8 mouse cellular contexts compared by ENCODE assay signal in the genomic region with DNA sequence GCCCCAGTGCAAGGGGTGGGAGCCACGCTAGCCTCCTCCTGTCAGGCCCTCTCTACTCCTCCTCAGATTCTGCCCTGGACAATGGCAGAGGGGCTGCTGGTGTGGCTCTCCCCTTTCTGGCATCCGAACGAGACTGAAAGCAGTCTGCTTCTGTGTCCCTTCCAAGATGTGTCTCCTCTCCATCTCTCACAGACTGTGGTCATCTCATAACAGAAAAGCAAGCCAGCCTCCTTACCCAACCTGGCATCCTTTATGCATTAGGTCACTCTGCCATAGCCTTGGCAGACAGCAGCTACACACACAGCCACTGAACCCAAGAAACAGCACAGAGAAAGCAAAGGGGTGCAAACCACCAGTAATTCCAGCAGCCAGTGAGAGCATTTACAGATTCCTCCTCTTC.
"Had no signal": no experiment of that assay in that cellular context is flagged by ENCODE, and none has a peak within 500 bp of the region (broad histone marks: within the 10 kb centered on the region; RNA-seq: fewer than 3 reads in every experiment).

No protein-coding gene starts in this region.

- H3K27me3 ChIP-seq: limb, embryonic 12.5 days; liver, embryonic 13.5 days; lung, embryonic 15.5 days had no signal

- H3K4me2 ChIP-seq: limb, embryonic 12.5 days; liver, embryonic 13.5 days; lung, embryonic 15.5 days had no signal

- H3K4me1 ChIP-seq: limb, embryonic 12.5 days; liver, embryonic 13.5 days; lung, embryonic 15.5 days had no signal

- ATAC-seq: liver, postnatal 0 days had no signal

- H3K9ac ChIP-seq: limb, embryonic 12.5 days; liver, embryonic 13.5 days; liver, postnatal 0 days; lung, embryonic 15.5 days had no signal

- H3K27ac ChIP-seq: limb, embryonic 12.5 days; liver, embryonic 13.5 days; lung, embryonic 15.5 days had no signal

- H3K36me3 ChIP-seq: limb, embryonic 12.5 days; liver, embryonic 13.5 days; lung, embryonic 15.5 days had no signal

- DNase-seq: kidney, postnatal 25 days; liver; liver, embryonic 13.5 days; liver, postnatal 0 days; right cerebral cortex, postnatal 14 days; thymus, postnatal 4 days had no signal

- H3K4me3 ChIP-seq: limb, embryonic 12.5 days; liver, embryonic 13.5 days; lung, embryonic 15.5 days had no signal

- H3K9me3 ChIP-seq: liver, embryonic 13.5 days; lung, embryonic 15.5 days had no signal
